Mouse (Mus musculus) layer of hippocampus, adult 18-20 months (tissue): Measurements from ENCODE around the gene Tjap1. TPM values are rescaled to one million over a fixed set of nuclear protein-coding genes. Genes with fewer than 3 reads are reported as not detected.

ENCODE experiments used
- DNase-seq, 2 experiments: peaks; one replicate each; pipeline ENCODE4 v3.0.0; 2022; ENCODE audit warnings: low spot score in 2 of 2
- total RNA-seq, 2 experiments: library from RNA; stranded (reverse); gene quantifications; 2 replicates each; pipeline ENCODE4 v1.2.3; 2021

Tjap1 gene
- total RNA-seq, 2 experiments from 2014 or later: 44.1 to 47.2 TPM

DNA sequence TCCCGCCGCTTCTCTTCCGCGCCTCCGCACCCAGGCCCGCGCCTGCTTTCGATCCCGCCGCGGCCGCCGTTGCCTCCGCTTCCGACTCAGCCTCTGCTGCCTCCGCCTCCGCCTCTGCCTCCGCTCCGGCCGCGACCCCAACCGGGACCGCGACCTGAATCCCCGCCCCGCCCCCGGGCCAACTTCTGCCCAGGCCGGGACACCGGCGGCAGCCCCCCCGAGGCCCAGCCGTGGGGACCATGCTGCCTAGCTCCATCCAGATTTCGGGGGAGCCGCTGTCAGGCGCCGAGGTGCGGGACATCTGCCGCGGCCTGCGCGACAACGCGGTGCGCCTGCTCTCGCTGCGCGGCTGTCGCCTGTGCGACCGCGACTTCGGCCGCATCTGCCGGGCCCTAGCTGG is 28.7 kb downstream of the Tjap1 start:
- DNase-seq: no peak

DNA sequence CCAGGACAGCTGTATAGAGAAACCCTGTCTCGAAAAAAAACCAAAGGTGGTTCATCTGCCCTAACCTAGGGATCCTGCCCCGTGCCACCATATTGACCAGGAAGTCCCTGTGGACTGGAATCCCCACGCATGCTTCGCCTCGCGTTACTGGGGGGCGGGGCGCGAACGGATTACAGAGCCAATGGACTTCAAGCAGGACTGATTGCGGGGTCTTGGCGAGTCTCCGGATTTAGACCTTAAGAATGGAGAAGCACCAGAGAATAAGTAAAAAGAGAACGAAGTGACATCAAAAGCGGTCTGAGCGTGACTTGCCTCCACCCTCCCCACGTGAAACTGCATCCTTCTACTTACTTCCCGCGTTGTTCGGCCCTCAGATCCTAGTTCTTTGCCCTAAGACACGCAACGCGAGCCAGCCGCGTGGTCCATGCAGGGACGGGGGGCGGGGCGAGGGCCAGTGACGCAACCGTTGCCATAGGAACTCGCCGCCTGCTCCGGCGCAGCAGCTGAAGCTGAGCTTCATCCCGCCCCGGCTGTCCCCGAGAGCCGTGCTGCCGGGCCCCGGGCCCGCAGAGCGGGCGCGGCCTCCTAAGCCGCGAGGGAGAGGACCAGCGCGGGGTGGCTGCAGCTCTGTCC is 29.3 kb downstream of the Tjap1 start, which contains the start of gene Lrrc73:
Gene Lrrc73, plus strand, starts transcription at position 80 of the 633 bp plus-strand sequence.
- DNase-seq: peak; percentile 90 to 96

DNA sequence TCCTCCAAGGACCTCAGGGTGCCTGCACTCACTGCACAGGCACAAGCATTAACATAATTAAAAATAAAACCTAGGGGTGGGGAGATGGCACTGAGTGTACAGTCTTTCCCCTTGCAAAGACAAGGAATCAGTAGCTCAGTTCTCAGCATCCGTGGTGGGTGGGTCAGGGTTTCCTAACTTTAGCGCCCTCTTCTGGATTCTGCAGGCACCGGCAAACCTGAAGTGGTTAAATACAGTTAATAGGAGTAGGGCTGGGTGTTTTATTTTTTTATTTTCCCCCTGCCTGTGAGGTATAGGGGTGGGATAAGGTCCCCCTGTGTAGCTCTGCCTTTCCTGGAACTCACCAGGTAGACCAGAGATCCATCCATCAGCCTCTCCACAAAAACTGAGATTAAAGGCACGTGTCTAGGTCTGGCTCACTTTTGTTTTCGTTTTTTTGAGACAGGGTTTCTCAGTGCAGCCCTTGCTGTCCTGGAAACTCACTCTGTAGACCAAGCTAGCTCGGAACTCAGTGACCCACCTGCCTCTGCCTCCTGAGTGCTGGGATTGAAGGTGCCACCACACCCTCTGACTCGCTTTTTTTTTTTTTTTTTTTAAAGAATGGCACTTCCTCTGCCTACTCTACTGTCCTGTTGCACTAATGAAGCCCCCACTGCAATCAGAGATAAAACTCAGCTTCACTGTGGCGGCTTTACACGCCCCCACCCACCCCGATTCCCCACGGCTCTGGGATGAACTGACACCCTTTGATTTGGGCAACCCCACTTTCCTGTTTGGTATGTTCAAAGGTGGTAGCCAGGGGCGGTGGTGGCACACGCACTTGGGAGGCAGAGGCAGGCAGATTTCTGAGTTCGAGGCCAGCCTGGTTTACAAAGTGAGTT is 30.0 kb downstream of the Tjap1 start:
- peak in 1 of 2 experiments; percentile 65 for DNase-seq

DNA sequence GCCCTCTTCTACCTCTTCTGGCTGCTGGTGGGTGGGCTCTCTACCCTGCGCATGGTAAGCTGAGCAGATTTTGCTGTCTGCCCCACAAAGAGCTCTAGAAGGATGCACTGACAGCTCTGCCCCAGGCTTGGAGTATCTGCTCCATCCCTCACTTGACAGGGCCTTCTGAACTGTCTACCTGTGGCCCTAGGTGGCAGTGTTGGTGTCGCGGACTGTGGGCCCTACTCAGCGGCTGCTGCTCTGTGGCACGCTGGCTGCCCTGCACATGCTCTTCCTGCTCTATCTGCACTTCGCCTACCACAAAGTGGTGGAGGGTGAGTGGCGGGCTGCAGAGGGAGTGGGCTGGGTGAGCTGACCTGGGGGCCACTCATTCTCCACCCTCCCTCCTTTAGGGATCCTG is 31.7 kb downstream of the Tjap1 start:
- DNase-seq: no peak

DNA sequence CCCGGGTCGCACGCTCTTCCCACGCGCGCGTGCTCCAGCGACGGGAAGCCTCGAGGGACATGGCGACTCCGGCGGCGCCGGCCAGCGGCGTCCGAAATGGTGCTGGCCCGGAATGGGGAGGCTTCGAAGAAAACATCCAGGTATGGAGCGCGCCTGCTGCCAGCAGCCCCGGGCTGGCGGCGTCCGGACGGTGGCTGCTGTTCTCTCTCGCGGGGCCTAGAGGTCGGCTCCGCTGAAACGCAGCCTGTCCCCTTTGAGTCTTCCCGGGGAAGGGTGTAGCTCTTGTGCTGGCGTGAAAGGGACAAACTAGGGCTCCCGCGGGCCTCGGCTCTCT is 34.7 kb downstream of the Tjap1 start:
- DNase-seq: peak in 1 of 2 experiments; percentile 48

DNA sequence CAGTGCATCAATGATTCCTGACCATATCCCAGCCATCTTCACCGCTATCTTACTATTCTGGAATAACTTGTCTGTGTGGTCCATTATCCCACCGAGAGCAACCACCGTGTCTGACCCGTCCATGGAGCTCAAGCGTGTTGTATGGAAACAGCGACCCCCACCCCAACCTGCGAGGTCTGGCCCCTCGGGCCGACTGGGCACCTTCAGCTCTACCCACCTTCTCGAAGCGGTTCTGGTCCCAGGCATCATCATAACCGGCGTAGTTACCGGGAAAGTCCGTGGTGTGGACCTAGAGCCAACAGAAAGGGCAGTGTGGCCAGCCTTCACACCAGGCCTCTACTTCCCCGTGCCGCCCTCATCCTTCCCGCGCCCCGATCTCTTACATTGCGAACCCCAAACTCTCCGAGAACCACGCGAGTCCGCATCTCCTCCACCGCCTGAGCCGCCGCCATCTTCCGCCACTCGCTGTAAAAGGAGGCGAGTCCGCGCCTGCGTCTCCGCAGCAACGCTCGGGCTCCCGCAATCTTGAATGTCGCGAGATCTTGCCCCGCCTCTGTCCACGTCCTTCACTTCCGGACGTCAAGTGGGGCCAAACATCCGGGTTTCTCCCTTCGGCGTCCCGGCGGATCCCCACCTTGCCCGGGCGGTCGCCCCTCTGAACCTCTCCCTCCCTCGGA is 35.2 kb downstream of the Tjap1 start, which contains the start of the genes Polr1c and Yipf3:
Gene Polr1c, minus strand, starts transcription at position 543 of the 677 bp plus-strand sequence.
Gene Yipf3, plus strand, starts transcription at position 569 of the 677 bp plus-strand sequence.
- peak; percentile 95 to 97 for DNase-seq

DNA sequence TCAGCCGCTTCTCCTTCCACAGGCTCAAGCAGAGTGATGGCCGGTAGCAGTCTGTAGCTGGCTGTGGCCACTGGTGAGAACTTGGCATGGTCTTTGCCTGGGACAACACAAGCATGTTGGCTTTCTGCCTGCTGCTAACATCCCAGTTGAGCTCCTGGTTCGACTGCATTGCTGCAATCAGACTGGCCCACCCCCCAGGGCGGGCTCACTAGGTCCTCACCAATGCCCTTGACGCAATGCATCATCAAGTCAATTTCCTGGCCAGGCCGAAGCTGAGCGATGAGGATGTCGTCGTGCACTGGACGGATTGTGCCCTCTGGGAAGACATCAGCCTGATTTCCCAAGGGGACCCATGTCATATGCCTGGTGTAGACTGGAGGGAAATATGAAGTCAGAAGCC is 38.2 kb downstream of the Tjap1 start:
- DNase-seq: no peak

DNA sequence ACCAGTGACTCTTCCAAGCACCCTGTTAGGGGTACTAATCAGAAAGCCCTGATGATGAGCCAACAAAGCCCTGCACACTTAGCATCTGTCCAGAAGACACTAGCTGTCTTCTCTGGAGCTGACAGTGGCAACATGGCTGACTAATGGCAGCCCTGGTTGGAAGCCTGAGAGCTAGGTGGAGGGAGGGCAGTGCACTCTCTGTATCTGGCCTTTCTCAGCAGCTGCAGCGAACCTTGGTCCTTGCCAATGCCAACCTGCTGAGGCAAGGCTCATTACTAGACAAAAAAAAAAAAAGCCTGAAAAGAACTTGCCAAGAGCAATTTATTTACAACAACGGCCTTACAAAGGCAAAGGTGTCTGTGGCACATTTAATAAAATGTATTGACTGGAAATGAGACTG is 39.2 kb downstream of the Tjap1 start:
- no peak for DNase-seq

DNA sequence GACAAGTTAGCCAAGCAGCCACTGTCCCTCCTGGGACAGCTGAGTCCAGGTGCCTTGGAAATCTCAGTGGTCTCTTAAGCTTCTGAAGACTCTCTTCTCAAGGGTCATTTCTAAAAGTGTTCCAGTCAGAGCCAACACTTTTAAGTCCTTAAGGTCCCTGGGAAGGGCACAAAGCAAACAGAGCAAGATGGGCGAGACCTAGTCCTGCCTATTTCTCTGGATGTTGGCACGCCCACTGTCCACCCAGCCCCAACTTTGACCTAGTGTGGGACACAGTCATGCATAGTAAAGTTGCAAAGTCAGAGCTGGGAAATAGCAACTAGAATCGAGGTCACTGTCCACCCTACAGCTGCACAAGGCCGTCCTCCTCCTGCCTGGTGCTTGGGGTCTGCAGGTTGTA is 39.8 kb downstream of the Tjap1 start:
- no peak for DNase-seq

DNA sequence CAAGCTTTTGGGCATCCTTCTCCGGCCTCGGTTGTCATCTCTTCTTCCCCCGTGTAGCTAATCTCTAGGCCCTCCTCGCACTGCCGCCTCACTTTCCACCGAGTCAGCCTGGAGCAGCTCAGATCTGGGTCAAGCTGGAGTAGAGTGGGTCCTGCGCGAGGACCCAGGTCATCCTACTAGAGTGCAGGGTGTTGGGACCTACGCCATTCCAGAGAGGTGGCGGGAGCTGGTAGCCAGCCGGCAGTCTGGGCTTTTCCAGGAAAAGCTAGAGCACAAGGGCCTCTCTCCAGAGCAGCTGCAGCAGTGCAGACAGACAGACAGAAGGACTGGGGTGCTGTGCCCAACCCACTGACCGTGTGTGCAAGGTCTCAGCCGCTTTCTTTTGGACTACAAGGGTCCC is 40.6 kb downstream of the Tjap1 start:
- DNase-seq: no peak

DNA sequence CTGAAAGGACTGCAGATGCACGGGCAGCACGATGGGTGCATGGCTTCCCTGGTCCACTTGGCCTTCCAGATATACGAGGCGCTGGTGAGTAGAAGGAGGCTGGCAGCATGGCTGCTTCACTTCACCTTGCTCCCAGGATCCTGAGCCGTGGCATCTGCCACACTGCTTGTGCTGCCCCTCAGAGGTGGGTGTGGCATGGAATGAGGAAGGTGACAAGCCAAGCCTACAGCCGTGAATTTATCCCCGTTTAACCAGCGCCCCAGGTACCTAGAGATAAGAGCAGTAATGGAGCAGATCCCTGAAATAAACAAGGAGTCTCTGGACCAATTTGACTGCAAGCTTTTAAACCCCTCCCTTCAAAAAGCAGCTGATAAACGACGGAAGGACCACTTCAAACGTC is 41.4 kb downstream of the Tjap1 start:
- no peak for DNase-seq

DNA sequence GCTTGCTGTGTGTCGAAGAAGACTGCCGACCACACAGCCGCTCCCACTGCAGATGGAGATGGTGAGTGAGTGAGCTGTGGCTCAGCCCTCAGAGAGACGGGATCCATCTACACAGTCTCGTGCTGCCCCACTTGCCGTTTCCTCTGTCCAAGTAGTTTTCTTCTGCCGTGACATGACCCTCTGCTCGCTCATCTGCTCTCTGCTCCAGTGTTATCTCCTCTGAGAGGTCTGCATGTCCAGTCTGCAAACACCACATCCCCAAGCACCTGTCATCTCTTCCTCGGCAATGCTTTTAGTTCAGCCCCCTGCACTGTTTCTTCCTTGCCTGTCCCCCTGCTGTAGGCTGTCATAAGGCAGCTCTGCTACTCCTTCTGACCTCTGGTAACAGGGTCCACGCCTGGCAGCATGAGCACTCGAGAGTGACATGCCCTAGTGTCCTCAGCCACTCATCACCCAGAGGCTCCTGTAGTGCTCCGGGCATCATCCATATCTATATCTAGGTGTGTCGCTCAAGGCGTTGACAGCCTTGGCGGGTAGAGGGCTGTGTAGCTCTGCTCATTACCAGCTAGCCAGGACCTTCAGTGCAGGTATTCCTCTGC is 43.2 kb downstream of the Tjap1 start:
- no peak for DNase-seq

DNA sequence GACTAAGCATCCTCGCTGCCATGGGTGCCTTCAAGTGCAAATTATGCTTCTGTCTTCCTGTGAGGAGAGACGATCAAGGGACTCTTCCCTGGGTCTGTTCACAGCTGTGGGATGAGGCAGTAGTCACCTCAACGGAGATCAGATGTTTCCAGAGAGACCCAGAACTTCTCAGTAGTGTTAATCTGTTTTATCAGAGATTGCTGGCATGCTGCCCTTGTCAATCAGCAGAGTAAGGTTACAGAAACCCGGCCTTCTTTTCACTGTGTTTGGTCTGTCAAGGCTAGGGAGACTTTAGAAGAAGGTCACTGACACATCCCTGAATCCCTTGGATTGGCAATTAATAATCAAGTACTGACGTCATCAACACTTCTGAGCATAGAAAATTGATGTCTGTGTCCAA is 45.3 kb downstream of the Tjap1 start:
- no peak for DNase-seq

DNA sequence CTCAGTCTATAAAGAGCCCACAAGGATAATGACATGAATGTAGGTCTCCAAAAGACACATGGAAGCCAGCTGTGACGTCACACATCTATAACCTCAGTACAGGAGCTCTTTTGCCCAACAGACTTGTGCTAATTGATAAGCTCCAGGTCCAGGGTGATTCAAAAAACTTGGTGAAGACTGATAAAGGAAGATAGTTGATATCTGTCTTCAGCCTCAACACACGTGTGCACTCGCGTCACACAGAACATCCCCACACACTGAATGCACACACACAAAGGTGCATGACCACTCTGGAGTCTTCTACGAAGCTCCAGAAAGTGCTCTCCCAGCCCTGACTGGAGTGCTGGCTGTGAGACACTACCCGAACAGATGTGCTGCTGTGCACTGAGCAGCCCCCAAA is 45.7 kb downstream of the Tjap1 start:
- no peak for DNase-seq

DNA sequence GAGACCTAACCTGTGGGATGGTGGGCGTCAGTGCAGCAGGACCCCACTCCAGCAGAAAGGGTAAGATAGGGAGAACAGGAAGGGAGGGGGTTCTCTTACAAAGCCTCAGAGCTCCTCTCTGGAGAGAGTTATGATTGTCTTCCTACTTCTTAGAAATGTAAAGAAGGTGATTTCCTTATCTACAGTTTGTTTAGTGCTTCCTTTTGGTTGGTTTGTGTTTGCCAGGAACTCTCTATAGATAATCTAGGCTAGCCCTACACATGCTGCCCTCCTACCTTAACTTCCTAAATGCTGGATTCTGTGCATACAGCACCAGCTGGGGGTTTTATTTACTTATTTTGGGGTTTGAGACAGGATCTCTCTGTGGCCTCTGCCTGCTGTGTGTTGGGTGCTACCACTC is 46.8 kb downstream of the Tjap1 start:
- DNase-seq: no peak

DNA sequence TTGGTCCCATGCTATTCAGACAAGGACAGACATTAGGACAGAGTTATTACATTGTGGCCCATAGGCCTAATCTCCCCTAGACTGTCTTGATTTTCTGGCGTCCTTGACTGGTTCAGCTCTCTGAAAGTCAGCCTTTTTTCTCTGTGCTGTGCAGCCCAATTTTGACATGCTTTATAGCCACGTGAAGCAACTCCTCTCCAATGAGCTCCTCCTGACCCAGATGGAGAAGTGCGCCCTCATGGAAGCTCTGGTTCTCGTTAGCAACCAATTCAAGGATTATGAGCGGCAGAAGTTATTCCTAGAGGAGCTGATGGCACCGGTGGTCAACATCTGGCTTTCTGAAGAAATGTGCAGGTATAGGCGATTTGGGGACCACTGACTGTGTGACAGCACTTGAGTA is 55.2 kb downstream of the Tjap1 start:
- no peak for DNase-seq

DNA sequence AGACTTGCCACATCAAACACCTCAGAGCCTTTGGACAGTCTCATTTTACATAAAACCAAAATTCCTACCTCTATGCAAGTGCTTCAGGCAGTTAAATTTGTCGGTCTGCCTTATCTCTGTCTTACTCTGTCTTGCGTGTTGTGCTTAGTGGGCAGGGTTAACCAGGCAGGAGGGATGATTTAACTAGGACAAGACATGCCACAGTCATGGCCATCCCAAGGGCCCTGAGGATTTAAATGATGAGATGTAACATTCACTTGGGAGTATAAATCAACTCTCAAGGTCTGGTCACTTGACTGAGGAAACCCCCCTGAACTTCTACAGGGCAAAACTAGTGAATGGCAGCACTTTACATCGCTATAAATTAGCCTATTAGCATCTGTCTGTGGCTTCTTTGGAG is 61.2 kb downstream of the Tjap1 start:
- DNase-seq: no peak

DNA sequence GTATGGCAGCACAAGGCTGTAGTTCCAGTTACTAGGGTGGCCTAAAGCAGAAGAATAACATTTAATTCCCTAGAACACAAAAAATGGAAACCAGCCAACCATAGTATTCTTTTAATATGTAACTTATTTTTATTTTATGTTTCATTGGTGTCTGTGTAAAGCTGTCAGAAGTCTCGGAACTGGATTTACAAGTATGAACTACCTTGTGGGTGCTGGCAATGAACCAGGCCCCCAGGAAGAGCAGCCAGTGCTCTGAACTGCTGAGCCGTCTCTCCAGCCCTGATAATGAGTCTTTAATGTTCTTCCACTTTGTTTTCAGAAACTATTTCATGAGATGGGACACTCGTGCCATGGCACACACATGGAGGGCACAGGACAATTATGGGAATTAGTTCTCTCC is 72.3 kb downstream of the Tjap1 start:
- DNase-seq: no peak
